Mouse (Mus musculus) small intestine, adult 2 months (tissue): Measurements from ENCODE around the gene Hist1h4h.

Source experiments
- CTCF ChIP-seq: fragments of 200-500 bp; IDR thresholded peaks from 2 replicates; pipeline ENCODE4 v1.5.1; 2012; ENCODE audit warnings: low read depth, mild to moderate bottlenecking, control low read depth, inconsistent platforms, low read length, moderate library complexity, mixed read lengths; ENCODE audit not compliant: insufficient replicate concordance, insufficient read length; ENCODE audit errors: extremely low read depth
- POLR2A ChIP-seq: fragments of 200-500 bp; IDR thresholded peaks from 2 replicates; pipeline ENCODE4 v1.6.1; 2012; ENCODE audit warnings: low read depth, mild to moderate bottlenecking, control low read depth, inconsistent platforms, low read length, moderate library complexity

DNA sequence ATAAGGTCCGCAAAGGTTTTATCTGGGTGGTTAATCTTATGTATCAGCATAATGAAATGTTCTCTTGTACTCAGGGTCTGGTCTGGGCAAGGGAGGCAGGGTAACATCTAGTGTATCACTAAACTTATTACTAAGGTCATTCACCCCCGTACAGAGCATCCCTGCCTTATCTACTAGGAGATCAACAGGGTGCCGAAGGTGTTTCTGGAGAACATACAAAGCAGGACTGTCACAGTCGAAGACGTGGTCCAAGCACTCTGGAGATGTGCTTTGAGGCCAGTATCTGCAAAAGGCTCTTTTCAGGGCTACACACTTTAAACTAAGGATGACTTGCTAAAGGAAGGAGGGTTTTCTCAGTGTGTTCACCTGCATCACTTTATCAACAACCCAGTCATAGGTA, 15.8 kb downstream of the Hist1h4h start:
- no peak for TF ChIP-seq POLR2A
- no peak for TF ChIP-seq CTCF
